Mouse (Mus musculus): ENCODE results near the gene Skil.

DNA sequence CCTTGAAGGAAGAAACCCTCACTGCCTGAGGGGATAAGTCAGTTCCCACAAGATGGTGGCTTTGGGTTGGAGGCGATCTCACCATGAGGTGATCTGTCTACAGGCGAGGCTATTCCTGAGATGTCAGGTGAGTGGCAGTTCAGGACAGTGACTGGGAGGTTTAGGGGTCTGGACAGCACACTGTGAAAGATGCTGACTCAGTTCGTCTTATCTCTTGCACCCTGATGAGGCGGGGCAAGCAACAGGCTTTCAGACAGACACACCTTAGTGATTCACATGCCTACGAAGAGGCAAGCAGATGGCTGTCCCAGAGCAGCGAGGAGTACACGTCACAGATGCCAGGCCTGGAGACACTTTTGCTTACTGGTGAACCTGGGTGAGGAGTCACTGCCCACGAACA lies 39.4 kb downstream of the Skil start:
- no peak for TF ChIP-seq CTCF (IDR thresholded peaks at IDR 0.05; ENCODE audit: borderline replicate concordance, insufficient read depth, low read depth, low read length)
- no peak for TF ChIP-seq POLR2A (IDR thresholded peaks at IDR 0.05; ENCODE audit: borderline replicate concordance, insufficient read depth, low read length)
